Comparison of ENCODE assay signal across 10 mouse cellular contexts in genomic region chr7:140188391-140189328, GRCm38 (mm10). TPM values are rescaled to one million over a fixed set of nuclear protein-coding genes. Genes with fewer than 3 reads are reported as not detected.
DNase-seq lines count a peak whose midpoint lies in the region; ATAC-seq and TF ChIP-seq lines count a peak whose summit lies in the region.
"Had no signal": no experiment of that assay in that cellular context is flagged by ENCODE, and none has a peak within 500 bp of the region (broad histone marks: within the 10 kb centered on the region; RNA-seq: fewer than 3 reads in every experiment).

No protein-coding gene starts in this region.

- H3K79me2 ChIP-seq in heart, adult 2 months (replicated peaks; ENCODE audit: control insufficient read depth, insufficient read depth, low read length) = no peaks in the 10 kb centered on the region

- no peak overlapping the region for H3K4me2 ChIP-seq in heart, embryonic 11.5 days

- H3K4me3 ChIP-seq in heart, adult 2 months = no peak overlapping the region
- no peak overlapping the region for H3K4me3 ChIP-seq in heart, embryonic 11.5 days (ENCODE audit: low read depth, low read length)

- no peaks in the 10 kb centered on the region for H3K4me1 ChIP-seq in heart, adult 2 months (ENCODE audit: control insufficient read depth, insufficient read depth, low read length)
- no peaks in the 10 kb centered on the region for H3K4me1 ChIP-seq in heart, embryonic 11.5 days (ENCODE audit: control insufficient read depth, insufficient read depth, low read length)

- TF ChIP-seq EP300 in heart, adult 2 months (IDR thresholded peaks at IDR 0.05; ENCODE audit: insufficient read depth, low read depth, low read length) = no peak

- no peak for TF ChIP-seq POLR2A in heart, adult 2 months (IDR thresholded peaks at IDR 0.05; ENCODE audit: insufficient read depth, low read depth, low read length)

- peak; percentile 64 for TF ChIP-seq CTCF in heart, adult 2 months (IDR thresholded peaks at IDR 0.05)

- 53% methylated on average over 4 of the region's 4 CpGs for WGBS in heart, adult 2 months
- WGBS in heart, embryonic 11.5 days (ENCODE audit: insufficient replicate concordance) = 57% methylated on average over 4 of the region's 4 CpGs

- intact Hi-C loops in heart, adult 2 months (cut with DNase I) = no loop called here

- no peaks in the 10 kb centered on the region for H3K36me3 ChIP-seq in heart, adult 2 months (ENCODE audit: control insufficient read depth, insufficient read depth, low read length)
- H3K36me3 ChIP-seq in heart, embryonic 11.5 days (ENCODE audit: control insufficient read depth, insufficient read depth, low read length) = no peaks in the 10 kb centered on the region

- DNase-seq in heart, adult 2 months = no peak
- DNase-seq in heart, adult 18-20 months = no peak
- peak; percentile 63 for DNase-seq in 3T3-L1 (ENCODE audit: low read depth, low spot score)
- peak; percentile 57 for DNase-seq in NIH3T3 (ENCODE audit: low read depth)
- DNase-seq in hindlimb bud, embryonic 11.5 days (ENCODE audit: extremely low spot score, low read depth, low spot score) = peak; percentile 26
- DNase-seq in adrenal gland, postnatal 25 days = no peak
- DNase-seq in adrenal gland, adult 18-20 months (ENCODE audit: low spot score in 2 of 2) = no peak

- H3K9me3 ChIP-seq in heart, embryonic 11.5 days (replicated peaks; ENCODE audit: control insufficient read depth, low read length) = no peaks in the 10 kb centered on the region

- no peak for ATAC-seq in heart, embryonic 11.5 days (replicated peaks; ENCODE audit: insufficient number of reproducible peaks, low FRiP score, low TSS enrichment)
- ATAC-seq: forebrain, embryonic 16.5 days had no signal

- H3K27me3 ChIP-seq in heart, adult 2 months (ENCODE audit: control insufficient read depth, insufficient read depth, low read length) = no peaks in the 10 kb centered on the region
- no peaks in the 10 kb centered on the region for H3K27me3 ChIP-seq in heart, embryonic 11.5 days (ENCODE audit: control insufficient read depth, insufficient read depth, low read length)

- H3K9ac ChIP-seq in heart, adult 2 months (ENCODE audit: low read depth, low read length) = no peak overlapping the region
- H3K9ac ChIP-seq in heart, embryonic 11.5 days (ENCODE audit: low read depth, low read length) = no peak overlapping the region

- no peak overlapping the region for H3K27ac ChIP-seq in heart, adult 2 months
- H3K27ac ChIP-seq in heart, embryonic 11.5 days (ENCODE audit: low read depth, low read length) = no peak overlapping the region

RNA-seq across cellular contexts. Expression of gene Olfr523, which starts 15.6 kb away (rescaled TPM):
- not detected for total RNA-seq in heart, adult 2 months (2021)
- not detected in 2 replicates for polyA plus RNA-seq in heart, adult 2 months (2012; rRNA removed)
- not detected for total RNA-seq in heart, adult 18-20 months (2021)
- not detected in 2 replicates for total RNA-seq in adrenal gland, postnatal 25 days (2021)
- polyA plus RNA-seq in heart, embryonic 11.5 days (2014; fragmentation: Nextera tagmentation; extraction: Ambion mirVana) = not detected in 2 replicates
- total RNA-seq in adrenal gland, adult 18-20 months (2021) = not detected
- polyA plus RNA-seq: forebrain, embryonic 16.5 days; large intestine, adult 2 months had no signal

RNA-seq across cellular contexts. Expression of gene Olfr524, which starts 17.1 kb away (rescaled TPM):
- not detected for total RNA-seq in heart, adult 2 months (2021)
- polyA plus RNA-seq in heart, adult 2 months (2012; rRNA removed) = not detected in 2 replicates
- total RNA-seq in heart, adult 18-20 months (2021) = not detected
- total RNA-seq in adrenal gland, postnatal 25 days (2021) = not detected in 2 replicates
- not detected in 2 replicates for polyA plus RNA-seq in heart, embryonic 11.5 days (2014; fragmentation: Nextera tagmentation; extraction: Ambion mirVana)
- total RNA-seq in adrenal gland, adult 18-20 months (2021) = not detected
- polyA plus RNA-seq: forebrain, embryonic 16.5 days had no signal

RNA-seq across cellular contexts. Expression of gene Olfr522, which starts 24.1 kb away (rescaled TPM):
- not detected for total RNA-seq in heart, adult 2 months (2021)
- not detected in 2 replicates for polyA plus RNA-seq in heart, adult 2 months (2012; rRNA removed)
- not detected for total RNA-seq in heart, adult 18-20 months (2021)
- not detected in 2 replicates for total RNA-seq in adrenal gland, postnatal 25 days (2021)
- polyA plus RNA-seq in heart, embryonic 11.5 days (2014; fragmentation: Nextera tagmentation; extraction: Ambion mirVana) = not detected in 2 replicates
- total RNA-seq in adrenal gland, adult 18-20 months (2021) = not detected
- polyA plus RNA-seq: forebrain, embryonic 16.5 days; large intestine, adult 2 months had no signal

RNA-seq across cellular contexts. Expression of gene Cd163l1, which starts 29.4 kb away (rescaled TPM):
- total RNA-seq in heart, adult 2 months (2021) = not detected
- polyA plus RNA-seq in heart, adult 2 months (2012; rRNA removed) = 0.27 TPM in 1 of 2 replicates, not detected in the other
- under 1 TPM in 1 of 2 experiments, not detected in 1; 0.20 TPM for total RNA-seq in heart, adult 18-20 months (2021)
- total RNA-seq in adrenal gland, postnatal 25 days (2021) = not detected in 2 replicates
- not detected in 2 replicates for polyA plus RNA-seq in heart, embryonic 11.5 days (2014; fragmentation: Nextera tagmentation; extraction: Ambion mirVana)
- not detected for total RNA-seq in adrenal gland, adult 18-20 months (2021)
- polyA plus RNA-seq: forebrain, embryonic 16.5 days had no signal

RNA-seq across cellular contexts. Expression of gene Sprn, which starts 34.0 kb away (rescaled TPM):
- under 1 TPM; 0.52 TPM for total RNA-seq in heart, adult 2 months (2021)
- 0.85 and 1.9 TPM in 2 replicates for polyA plus RNA-seq in heart, adult 2 months (2012; rRNA removed)
- under 1 TPM; 0.35 to 0.41 TPM for total RNA-seq in heart, adult 18-20 months (2021)
- total RNA-seq in adrenal gland, postnatal 25 days (2021) = 0.76 and 0.79 TPM in 2 replicates
- polyA plus RNA-seq in heart, embryonic 11.5 days (2014; fragmentation: Nextera tagmentation; extraction: Ambion mirVana) = 0.04 TPM in 1 of 2 replicates, not detected in the other
- under 1 TPM; 0.58 to 0.80 TPM for total RNA-seq in adrenal gland, adult 18-20 months (2021)

Comparison
In these comparisons a context has a peak if more than half of its experiments do, and no peak if none do; other contexts are left out.
1. DNase-seq: peak in 3T3-L1 (single experiment), NIH3T3 (single experiment) and hindlimb bud, embryonic 11.5 days (single experiment); none in heart, adult 2 months (0 of 2), heart, adult 18-20 months (0 of 2), adrenal gland, postnatal 25 days (single experiment) and adrenal gland, adult 18-20 months (0 of 2).